Mouse (Mus musculus): ENCODE measurements around the gene Nusap1. TPM values are rescaled to one million over a fixed set of nuclear protein-coding genes. Genes with fewer than 3 reads are reported as not detected.
"Not testable (repeated sequence)": the region's sequence is repeated elsewhere in the genome, so short reads cannot be mapped to it uniquely, and the experiment has no call there.

The Nusap1 gene
- polyA plus RNA-seq, 1 experiment from 2014 or later = 53.3 TPM

DNA sequence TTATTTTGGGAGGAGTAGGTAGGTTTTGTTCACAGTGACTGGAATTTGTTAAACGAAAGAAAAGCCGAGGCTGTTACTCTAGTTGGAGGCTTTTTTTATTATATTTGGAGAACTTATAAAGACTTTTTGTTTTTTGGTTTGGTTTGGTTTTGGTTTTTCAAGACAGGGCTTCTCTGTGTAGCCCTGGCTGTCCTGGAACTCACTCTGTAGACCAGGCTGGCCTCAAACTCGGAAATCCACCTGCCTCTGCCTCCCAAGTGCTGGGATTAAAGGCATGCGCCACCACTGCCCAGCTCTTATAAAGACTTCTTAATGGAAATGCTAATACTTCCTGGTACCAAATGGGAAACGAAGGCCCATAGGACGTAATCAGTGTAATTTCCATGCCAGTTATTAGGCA is 904 bp downstream of the Nusap1 start:
- 5% methylated on average over 6 of the region's 6 CpGs for WGBS
- Histone ChIP-seq H3K27ac (ENCODE audit: low read length) (peak overlapping the region; percentile 52), H3K4me3 (ENCODE audit: low read length) (peak overlapping the region; percentile 81), H3K4me1 (ENCODE audit: control insufficient read depth, insufficient read depth, low read length) (peaks cover 19% of the 10 kb centered on the region), H3K4me2 (ENCODE audit: low read depth, low read length) (peak overlapping the region; percentile 75), H3K9ac (ENCODE audit: low read length) (peak overlapping the region; percentile 69)
- not testable (repeated sequence) for ATAC-seq (replicated peaks; ENCODE audit: extremely low read depth, insufficient read depth, low FRiP score); H3K9me3 ChIP-seq (replicated peaks; ENCODE audit: control insufficient read depth, low read length); H3K36me3 ChIP-seq (ENCODE audit: control insufficient read depth, insufficient read depth); H3K27me3 ChIP-seq (ENCODE audit: control insufficient read depth, insufficient read depth, low read length)

DNA sequence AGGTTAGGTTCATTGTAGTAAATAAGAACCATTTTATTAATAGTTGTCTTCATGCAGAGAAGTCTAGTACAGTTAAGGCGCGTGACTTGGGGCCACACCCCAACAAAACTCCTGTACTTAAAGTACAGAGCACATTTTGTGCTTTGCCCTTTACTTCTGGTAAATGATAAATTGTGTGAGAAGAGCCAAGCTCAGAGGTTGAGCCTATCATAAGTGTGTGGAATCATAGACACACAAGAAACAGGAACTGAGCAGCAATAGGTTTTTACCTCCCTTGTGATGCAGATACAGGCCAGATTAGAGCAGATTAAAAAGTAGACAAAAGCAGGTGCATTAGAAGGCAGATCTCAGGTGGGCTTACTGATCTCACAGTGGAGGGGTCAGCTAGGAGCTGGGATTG is 3.2 kb downstream of the Nusap1 start:
- peaks cover 19% of the 10 kb centered on the region for H3K4me1 ChIP-seq (ENCODE audit: control insufficient read depth, insufficient read depth, low read length)
- no peak for ATAC-seq (replicated peaks; ENCODE audit: extremely low read depth, insufficient read depth, low FRiP score)
- WGBS = 96% methylated on average over 2 of the region's 2 CpGs
- H3K4me3 ChIP-seq (ENCODE audit: low read length) = no peak overlapping the region
- H3K27me3 ChIP-seq (ENCODE audit: control insufficient read depth, insufficient read depth, low read length) = no peaks in the 10 kb centered on the region
- peak overlapping the region; percentile 5 for H3K4me2 ChIP-seq (ENCODE audit: low read depth, low read length)
- H3K36me3 ChIP-seq (ENCODE audit: control insufficient read depth, insufficient read depth) = peaks cover 2% of the 10 kb centered on the region; the same call in 1 of the 2 replicates
- H3K27ac ChIP-seq (ENCODE audit: low read length) = no peak overlapping the region
- H3K9me3 ChIP-seq (replicated peaks; ENCODE audit: control insufficient read depth, low read length) = no peaks in the 10 kb centered on the region
- H3K9ac ChIP-seq (ENCODE audit: low read length) = no peak overlapping the region

DNA sequence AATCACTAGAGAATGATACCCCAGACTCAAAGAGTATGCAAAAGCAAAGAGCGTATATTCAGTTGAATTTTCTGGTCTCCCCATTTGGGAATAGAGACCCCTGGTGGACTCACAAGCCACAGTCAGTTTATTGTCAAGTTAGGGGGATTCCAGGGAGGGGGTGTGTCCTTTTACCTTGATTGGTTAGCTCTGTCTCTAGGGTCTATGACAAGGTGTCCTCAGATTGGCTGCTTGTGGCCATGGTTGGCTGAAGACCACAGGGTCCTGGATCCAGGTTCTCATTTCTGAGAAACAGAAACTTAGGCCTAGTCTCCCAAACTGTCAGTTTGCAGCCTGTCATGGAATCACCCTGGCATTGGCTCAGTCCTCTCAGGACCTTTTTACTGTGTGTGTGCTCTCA is 18.7 kb downstream of the Nusap1 start:
- no peak for ATAC-seq (replicated peaks; ENCODE audit: extremely low read depth, insufficient read depth, low FRiP score)
- Histone ChIP-seq H3K4me3 (ENCODE audit: low read length) (no peak overlapping the region), H3K4me1 (ENCODE audit: control insufficient read depth, insufficient read depth, low read length) (no peaks in the 10 kb centered on the region), H3K27me3 (ENCODE audit: control insufficient read depth, insufficient read depth, low read length) (no peaks in the 10 kb centered on the region), H3K4me2 (ENCODE audit: low read depth, low read length) (no peak overlapping the region), H3K9me3 (replicated peaks; ENCODE audit: control insufficient read depth, low read length) (no peaks in the 10 kb centered on the region), H3K9ac (ENCODE audit: low read length) (no peak overlapping the region), H3K36me3 (ENCODE audit: control insufficient read depth, insufficient read depth) (peaks cover 55% of the 10 kb centered on the region), H3K27ac (ENCODE audit: low read length) (no peak overlapping the region)
- 86% methylated on average over 1 of the region's 1 CpGs for WGBS

DNA sequence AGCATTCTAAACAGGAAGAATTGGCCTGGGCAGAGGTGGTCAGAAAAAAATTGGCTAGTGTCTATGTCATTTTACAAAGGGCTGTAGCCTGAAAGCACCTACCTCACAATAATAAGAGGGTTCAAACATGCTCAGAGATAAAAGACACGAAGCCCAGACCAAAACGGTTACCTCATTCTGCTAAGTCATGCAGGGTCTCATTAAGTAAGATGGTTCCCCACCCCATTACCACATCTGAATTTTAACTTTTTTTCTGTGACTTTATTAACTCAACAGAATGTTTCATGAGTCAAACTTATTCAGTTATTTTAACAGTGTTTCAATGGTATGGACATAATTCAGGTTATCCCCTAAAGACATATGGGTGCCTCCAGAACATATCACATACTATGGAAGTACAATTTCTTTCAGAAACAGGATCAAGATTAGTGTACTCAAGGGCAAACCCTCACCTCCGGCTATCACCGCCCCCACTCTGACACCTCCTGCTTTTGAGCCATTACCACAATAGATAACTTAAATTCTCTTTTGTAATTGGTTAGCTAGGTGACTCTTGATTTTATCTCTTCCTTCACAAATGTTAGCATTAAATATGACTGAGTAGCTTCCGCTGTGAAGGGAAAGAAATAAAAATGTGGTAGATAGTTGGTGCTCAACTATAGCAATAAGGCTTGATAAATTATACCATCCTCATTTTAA is 23.3 kb downstream of the Nusap1 start:
- H3K36me3 ChIP-seq (ENCODE audit: control insufficient read depth, insufficient read depth) = peaks cover 42% of the 10 kb centered on the region
- H3K27me3 ChIP-seq (ENCODE audit: control insufficient read depth, insufficient read depth, low read length) = no peaks in the 10 kb centered on the region
- H3K4me3 ChIP-seq (ENCODE audit: low read length) = no peak overlapping the region
- no peak overlapping the region for H3K27ac ChIP-seq (ENCODE audit: low read length)
- 94% methylated on average over 5 of the region's 5 CpGs for WGBS
- no peak for ATAC-seq (replicated peaks; ENCODE audit: extremely low read depth, insufficient read depth, low FRiP score)
- H3K9ac ChIP-seq (ENCODE audit: low read length) = no peak overlapping the region
- no peak overlapping the region for H3K4me2 ChIP-seq (ENCODE audit: low read depth, low read length)
- H3K9me3 ChIP-seq (replicated peaks; ENCODE audit: control insufficient read depth, low read length) = no peaks in the 10 kb centered on the region
- H3K4me1 ChIP-seq (ENCODE audit: control insufficient read depth, insufficient read depth, low read length) = no peaks in the 10 kb centered on the region

DNA sequence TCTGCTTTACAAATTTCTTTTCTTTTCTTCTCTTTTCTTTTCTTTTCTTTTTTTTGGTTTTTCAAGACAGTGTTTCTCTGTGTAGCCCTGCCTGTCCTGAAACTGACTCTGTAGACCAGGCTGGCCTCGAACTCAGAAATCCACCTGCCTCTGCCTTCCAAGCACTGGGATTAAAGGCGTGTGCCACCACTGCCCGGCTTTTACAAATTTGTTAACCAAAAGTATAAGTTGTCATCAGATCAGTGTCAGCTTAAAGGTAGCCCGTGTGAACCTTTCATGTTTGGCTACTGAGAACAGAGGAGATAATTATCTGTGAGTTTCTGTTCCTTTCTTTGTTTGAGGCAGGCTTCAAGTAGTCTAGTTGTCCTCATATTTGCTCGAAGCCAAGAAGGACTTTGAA is 26.2 kb downstream of the Nusap1 start:
- 89% methylated on average over 5 of the region's 5 CpGs for WGBS
- Histone ChIP-seq H3K4me1 (ENCODE audit: control insufficient read depth, insufficient read depth, low read length) (no peaks in the 10 kb centered on the region), H3K9ac (ENCODE audit: low read length) (no peak overlapping the region), H3K4me2 (ENCODE audit: low read depth, low read length) (no peak overlapping the region), H3K27ac (ENCODE audit: low read length) (no peak overlapping the region), H3K9me3 (replicated peaks; ENCODE audit: control insufficient read depth, low read length) (no peaks in the 10 kb centered on the region), H3K4me3 (ENCODE audit: low read length) (no peak overlapping the region), H3K27me3 (ENCODE audit: control insufficient read depth, insufficient read depth, low read length) (no peaks in the 10 kb centered on the region), H3K36me3 (ENCODE audit: control insufficient read depth, insufficient read depth) (peaks cover 51% of the 10 kb centered on the region)
- no peak for ATAC-seq (replicated peaks; ENCODE audit: extremely low read depth, insufficient read depth, low FRiP score)

DNA sequence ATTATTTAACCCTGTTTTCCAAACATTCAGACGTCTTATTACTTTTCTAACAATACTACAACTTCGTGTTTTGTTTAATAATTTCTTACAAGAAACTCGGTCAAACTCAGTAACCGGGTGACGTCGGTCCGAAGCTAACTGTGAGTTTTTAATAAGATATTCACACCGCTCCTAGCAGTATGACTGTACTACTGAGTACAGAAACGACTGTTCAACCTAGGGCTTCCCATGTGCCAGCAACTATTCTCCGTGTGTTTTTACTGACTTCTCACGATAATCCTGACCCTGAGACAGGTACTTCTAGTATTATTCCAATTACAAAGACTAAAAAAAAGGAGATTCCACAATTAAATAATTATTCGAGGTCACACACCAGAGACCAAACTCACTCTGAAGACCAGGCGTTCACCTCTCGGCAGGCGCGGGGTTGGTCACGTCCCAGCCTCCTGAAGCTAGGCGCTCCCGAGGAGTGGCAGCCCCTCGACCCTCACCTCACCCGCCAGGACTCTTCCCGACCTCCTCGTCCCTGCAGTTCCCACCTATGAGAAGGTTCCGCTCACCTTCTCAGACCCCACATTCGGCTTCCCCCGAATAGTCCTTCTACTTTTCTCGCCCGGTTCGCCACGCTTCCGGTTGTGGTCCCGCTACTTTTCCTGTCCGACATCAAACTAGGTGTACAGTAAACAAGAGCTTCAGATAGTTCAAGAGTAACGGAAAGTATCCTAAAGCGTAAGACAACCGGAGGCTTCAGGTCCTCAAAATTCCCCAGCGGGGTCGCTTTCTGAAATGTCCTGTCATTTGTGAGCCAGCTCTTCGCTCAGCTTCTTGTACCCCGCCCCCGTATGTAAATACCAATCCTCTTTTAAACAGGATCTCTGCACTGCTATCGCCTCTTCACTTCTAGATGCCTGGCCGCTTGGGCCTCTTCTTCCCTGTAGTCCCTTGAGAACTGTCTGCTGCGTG is 44.4 kb downstream of the Nusap1 start, which contains the start of gene Ndufaf1:
Ndufaf1 (minus strand) TSS at position 608 of the 963 bp plus-strand sequence.
- peak within 1 kb of the TSS; percentile 70 for H3K27ac ChIP-seq (ENCODE audit: low read length)
- WGBS = under 1% methylated on average over 44 of the region's 44 CpGs
- H3K9ac ChIP-seq (ENCODE audit: low read length) = peak within 1 kb of the TSS; percentile 95
- no peaks in the 10 kb centered on the region for H3K27me3 ChIP-seq (ENCODE audit: control insufficient read depth, insufficient read depth, low read length)
- H3K9me3 ChIP-seq (replicated peaks; ENCODE audit: control insufficient read depth, low read length) = no peaks in the 10 kb centered on the region
- peak within 1 kb of the TSS; percentile 92 for H3K4me3 ChIP-seq (ENCODE audit: low read length)
- peaks cover 8% of the 10 kb centered on the region for H3K4me1 ChIP-seq (ENCODE audit: control insufficient read depth, insufficient read depth, low read length)
- H3K36me3 ChIP-seq (ENCODE audit: control insufficient read depth, insufficient read depth) = peaks cover 16% of the 10 kb centered on the region
- peak; percentile 76 for ATAC-seq (replicated peaks; ENCODE audit: extremely low read depth, insufficient read depth, low FRiP score)
- peak within 1 kb of the TSS; percentile 87 for H3K4me2 ChIP-seq (ENCODE audit: low read depth, low read length)

DNA sequence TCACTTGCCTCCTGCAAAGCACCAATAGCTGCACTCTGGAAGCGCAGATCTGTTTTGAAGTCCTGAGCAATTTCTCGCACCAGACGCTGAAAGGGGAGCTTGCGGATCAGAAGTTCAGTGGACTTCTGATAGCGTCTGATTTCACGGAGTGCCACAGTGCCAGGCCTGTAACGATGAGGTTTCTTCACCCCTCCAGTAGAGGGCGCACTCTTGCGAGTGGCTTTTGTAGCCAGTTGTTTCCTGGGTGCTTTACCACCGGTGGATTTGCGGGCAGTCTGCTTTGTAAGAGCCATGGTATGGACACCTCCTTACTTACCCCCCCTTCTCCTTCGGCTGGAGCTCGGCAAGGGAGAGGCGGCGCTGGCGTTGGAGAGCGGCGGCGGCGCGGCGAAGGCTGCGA is 47.6 kb downstream of the Nusap1 start:
- H3K4me1 ChIP-seq (ENCODE audit: control insufficient read depth, insufficient read depth, low read length); H3K36me3 ChIP-seq (ENCODE audit: control insufficient read depth, insufficient read depth); H3K27ac ChIP-seq (ENCODE audit: low read length); H3K9ac ChIP-seq (ENCODE audit: low read length); H3K4me3 ChIP-seq (ENCODE audit: low read length); ATAC-seq (replicated peaks; ENCODE audit: extremely low read depth, insufficient read depth, low FRiP score); H3K27me3 ChIP-seq (ENCODE audit: control insufficient read depth, insufficient read depth, low read length); H3K9me3 ChIP-seq (replicated peaks; ENCODE audit: control insufficient read depth, low read length); H3K4me2 ChIP-seq (ENCODE audit: low read depth, low read length): not testable (repeated sequence)
- 71% methylated on average over 21 of the region's 23 CpGs for WGBS

DNA sequence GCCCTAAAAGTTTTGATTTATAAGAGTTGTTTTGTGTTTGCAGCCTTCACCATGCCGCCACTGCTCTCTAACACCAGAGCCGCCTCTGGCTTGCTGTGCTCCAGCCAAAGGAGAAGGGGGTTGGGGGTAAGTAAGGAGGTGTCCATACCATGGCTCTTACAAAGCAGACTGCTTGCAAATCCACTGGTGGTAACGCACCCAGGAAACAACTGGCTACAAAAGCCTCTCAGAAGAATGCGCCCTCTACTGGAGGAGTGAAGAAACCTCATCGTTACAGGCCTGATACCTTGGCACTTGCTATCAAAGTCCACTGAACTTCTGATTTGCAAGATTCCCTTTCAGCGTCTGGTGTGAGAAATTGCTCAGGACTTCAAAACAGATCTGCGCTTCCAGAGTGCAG is 50.9 kb downstream of the Nusap1 start:
- 15% methylated on average over 7 of the region's 7 CpGs for WGBS
- Histone ChIP-seq H3K4me2 (ENCODE audit: low read depth, low read length) (no peak overlapping the region), H3K4me3 (ENCODE audit: low read length) (no peak overlapping the region), H3K9ac (ENCODE audit: low read length) (no peak overlapping the region), H3K4me1 (ENCODE audit: control insufficient read depth, insufficient read depth, low read length) (no peaks in the 10 kb centered on the region), H3K9me3 (replicated peaks; ENCODE audit: control insufficient read depth, low read length) (no peaks in the 10 kb centered on the region), H3K27me3 (ENCODE audit: control insufficient read depth, insufficient read depth, low read length) (no peaks in the 10 kb centered on the region), H3K27ac (ENCODE audit: low read length) (no peak overlapping the region), H3K36me3 (ENCODE audit: control insufficient read depth, insufficient read depth) (no peaks in the 10 kb centered on the region)
- no peak for ATAC-seq (replicated peaks; ENCODE audit: extremely low read depth, insufficient read depth, low FRiP score)
